ENCODE assay signal across 15 mouse cellular contexts in the genomic region with DNA sequence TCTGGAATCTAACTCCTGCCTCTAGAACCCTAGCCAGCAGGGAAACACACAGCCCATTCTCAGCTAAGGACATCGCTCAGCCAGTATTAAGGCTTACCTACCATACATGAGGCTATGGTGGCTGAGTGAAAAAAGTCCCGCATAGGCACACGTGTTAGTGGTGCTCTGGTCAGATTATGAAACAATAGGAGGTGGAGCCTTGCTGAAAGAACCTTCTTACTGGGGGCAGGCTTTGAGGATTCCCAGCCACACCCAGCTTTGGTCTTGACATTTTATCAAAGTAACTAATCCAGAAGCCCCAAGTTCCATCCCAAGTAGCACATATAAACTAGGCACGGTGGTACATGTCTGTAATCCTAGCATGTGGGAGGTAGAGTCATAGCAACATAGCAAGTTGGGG. TPM values are rescaled to one million over a fixed set of nuclear protein-coding genes. Genes with fewer than 3 reads are reported as not detected.
DNase-seq lines count a peak whose midpoint lies in the region; ATAC-seq and TF ChIP-seq lines count a peak whose summit lies in the region.
"Had no signal": no experiment of that assay in that cellular context is flagged by ENCODE, and none has a peak within 500 bp of the region (broad histone marks: within the 10 kb centered on the region; RNA-seq: fewer than 3 reads in every experiment).

No protein-coding gene starts in this region.

- TF ChIP-seq EP300 in heart, postnatal 0 days (IDR thresholded peaks at IDR 0.05; ENCODE audit: low read depth): no peak
- TF ChIP-seq EP300 in stomach, postnatal 0 days (optimal IDR thresholded peaks at IDR 0.05): no peak

- ATAC-seq in heart, postnatal 0 days (ENCODE audit: insufficient read depth, low read depth): no peak
- ATAC-seq in lung, embryonic 14.5 days (ENCODE audit: insufficient read depth): no peak
- no peak for ATAC-seq in stomach, postnatal 0 days (ENCODE audit: low FRiP score, low TSS enrichment)
- ATAC-seq in hindbrain, embryonic 14.5 days (ENCODE audit: low FRiP score): no peak
- ATAC-seq: forebrain, embryonic 13.5 days had no signal

- no peak for DNase-seq in gastrocnemius, adult 2 months
- DNase-seq in gastrocnemius, postnatal 36 days: no peak
- no peak for DNase-seq in heart, postnatal 0 days (ENCODE audit: low spot score)
- no peak for DNase-seq in heart, postnatal 36 days
- no peak for DNase-seq in lung, embryonic 14.5 days
- no peak for DNase-seq in lung, postnatal 25 days (ENCODE audit: low spot score)
- DNase-seq in stomach, postnatal 0 days (ENCODE audit: low spot score): no peak
- no peak for DNase-seq in hindbrain, embryonic 14.5 days (ENCODE audit: low spot score)
- DNase-seq: adrenal gland, postnatal 14 days; cerebellum, adult 9-10 months; kidney, postnatal 14 days; thymus, adult 18-20 months had no signal

- H3K36me3 ChIP-seq in heart, postnatal 0 days (replicated peaks; ENCODE audit: control insufficient read depth, insufficient read depth, low read length): peaks cover 23% of the 10 kb centered on the region
- H3K36me3 ChIP-seq in lung, embryonic 14.5 days (ENCODE audit: insufficient read depth): peaks cover 67% of the 10 kb centered on the region
- no peaks in the 10 kb centered on the region for H3K36me3 ChIP-seq in stomach, postnatal 0 days (ENCODE audit: control insufficient read depth, insufficient read depth, low read length)
- H3K36me3 ChIP-seq in hindbrain, embryonic 14.5 days (replicated peaks; ENCODE audit: control insufficient read depth, insufficient read depth): no peaks in the 10 kb centered on the region; the same call in 1 of the 2 replicates
- H3K36me3 ChIP-seq: neural tube, embryonic 12.5 days had no signal

- intact Hi-C loops in gastrocnemius, adult 2 months (cut with DNase I): no loop called here
- intact Hi-C loops in gastrocnemius, postnatal 36 days (cut with DNase I): no loop called here
- intact Hi-C loops in heart, postnatal 36 days (cut with DNase I): no loop called here

- no peaks in the 10 kb centered on the region for H3K27me3 ChIP-seq in heart, postnatal 0 days (ENCODE audit: control insufficient read depth, insufficient read depth, low read length)
- no peaks in the 10 kb centered on the region for H3K27me3 ChIP-seq in lung, embryonic 14.5 days (ENCODE audit: insufficient read depth, low read length)
- no peaks in the 10 kb centered on the region for H3K27me3 ChIP-seq in stomach, postnatal 0 days (ENCODE audit: control insufficient read depth, insufficient read depth, low read length)
- no peaks in the 10 kb centered on the region for H3K27me3 ChIP-seq in hindbrain, embryonic 14.5 days (ENCODE audit: control insufficient read depth, insufficient read depth, low read length)
- H3K27me3 ChIP-seq: forebrain, embryonic 13.5 days; neural tube, embryonic 12.5 days had no signal

- H3K27ac ChIP-seq in gastrocnemius, adult 2 months: peak overlapping the region; percentile 92
- H3K27ac ChIP-seq in heart, postnatal 0 days (ENCODE audit: low read depth): peak overlapping the region; percentile 87
- peak overlapping the region; percentile 93; the same call in 1 of the 2 replicates for H3K27ac ChIP-seq in lung, embryonic 14.5 days (ENCODE audit: low read depth)
- 0 out of 2 replicates have a peak overlapping the region, but pooled peaks have one; percentile 18 for H3K27ac ChIP-seq in stomach, postnatal 0 days (replicated peaks)
- H3K27ac ChIP-seq in hindbrain, embryonic 14.5 days: no peak overlapping the region
- H3K27ac ChIP-seq: forebrain, embryonic 13.5 days; neural tube, embryonic 12.5 days had no signal

- no peak overlapping the region for H3K4me3 ChIP-seq in gastrocnemius, adult 2 months
- no peak overlapping the region for H3K4me3 ChIP-seq in heart, postnatal 0 days (ENCODE audit: low read depth, low read length)
- H3K4me3 ChIP-seq in lung, embryonic 14.5 days (ENCODE audit: low read depth, low read length): no peak overlapping the region
- H3K4me3 ChIP-seq in stomach, postnatal 0 days (ENCODE audit: low read depth, low read length): no peak overlapping the region
- no peak overlapping the region for H3K4me3 ChIP-seq in hindbrain, embryonic 14.5 days (replicated peaks; ENCODE audit: low read length)
- H3K4me3 ChIP-seq: forebrain, embryonic 13.5 days; megakaryocyte, embryonic 14.5 days; neural tube, embryonic 12.5 days had no signal

- H3K4me1 ChIP-seq in heart, postnatal 0 days (ENCODE audit: control insufficient read depth, insufficient read depth): peaks cover 98% of the 10 kb centered on the region
- peaks cover 74% of the 10 kb centered on the region for H3K4me1 ChIP-seq in lung, embryonic 14.5 days (ENCODE audit: insufficient read depth)
- H3K4me1 ChIP-seq in stomach, postnatal 0 days (replicated peaks; ENCODE audit: control insufficient read depth, insufficient read depth): peaks cover 43% of the 10 kb centered on the region
- peaks cover 16% of the 10 kb centered on the region for H3K4me1 ChIP-seq in hindbrain, embryonic 14.5 days (replicated peaks; ENCODE audit: control insufficient read depth, insufficient read depth, low read length)

- 31% methylated on average over 4 of the region's 4 CpGs for WGBS in heart, postnatal 0 days
- WGBS in lung, embryonic 14.5 days: 56% methylated on average over 4 of the region's 4 CpGs
- 41% methylated on average over 4 of the region's 4 CpGs for WGBS in stomach, postnatal 0 days
- WGBS in hindbrain, embryonic 14.5 days: 77% methylated on average over 4 of the region's 4 CpGs

- H3K9ac ChIP-seq in heart, postnatal 0 days (replicated peaks; ENCODE audit: low read depth, low read length): no peak overlapping the region
- H3K9ac ChIP-seq in lung, embryonic 14.5 days: no peak overlapping the region
- H3K9ac ChIP-seq in stomach, postnatal 0 days (ENCODE audit: low read length): no peak overlapping the region
- no peak overlapping the region for H3K9ac ChIP-seq in hindbrain, embryonic 14.5 days
- H3K9ac ChIP-seq: forebrain, embryonic 13.5 days; neural tube, embryonic 12.5 days had no signal

- TF ChIP-seq CTCF in gastrocnemius, adult 2 months (IDR thresholded peaks at IDR 0.05): no peak
- no peak for TF ChIP-seq CTCF in heart, postnatal 0 days (IDR thresholded peaks at IDR 0.05; ENCODE audit: low read depth)
- no peak for TF ChIP-seq CTCF in lung, embryonic 14.5 days (IDR thresholded peaks at IDR 0.05; ENCODE audit: low read depth)
- TF ChIP-seq CTCF in stomach, postnatal 0 days (IDR thresholded peaks at IDR 0.05; ENCODE audit: low read depth): no peak

- no peaks in the 10 kb centered on the region for H3K9me3 ChIP-seq in heart, postnatal 0 days (replicated peaks; ENCODE audit: control insufficient read depth, low read length)
- no peaks in the 10 kb centered on the region for H3K9me3 ChIP-seq in lung, embryonic 14.5 days (ENCODE audit: low read depth, low read length)
- no peaks in the 10 kb centered on the region for H3K9me3 ChIP-seq in stomach, postnatal 0 days (ENCODE audit: control insufficient read depth, low read length)
- no peaks in the 10 kb centered on the region for H3K9me3 ChIP-seq in hindbrain, embryonic 14.5 days (ENCODE audit: control insufficient read depth, low read length)
- H3K9me3 ChIP-seq: forebrain, embryonic 13.5 days; megakaryocyte, embryonic 14.5 days; neural tube, embryonic 12.5 days had no signal

- no peak overlapping the region for H3K4me2 ChIP-seq in heart, postnatal 0 days (ENCODE audit: low read depth, low read length)
- H3K4me2 ChIP-seq in lung, embryonic 14.5 days: no peak overlapping the region
- no peak overlapping the region for H3K4me2 ChIP-seq in stomach, postnatal 0 days (replicated peaks; ENCODE audit: low read depth)
- H3K4me2 ChIP-seq in hindbrain, embryonic 14.5 days (replicated peaks): no peak overlapping the region
- H3K4me2 ChIP-seq: forebrain, embryonic 13.5 days; neural tube, embryonic 12.5 days had no signal

RNA-seq across cellular contexts. Expression of a gene that starts 16.4 kb away (rescaled TPM):
- total RNA-seq in gastrocnemius, adult 2 months (2021): 10 to 100 TPM; 36.9 to 46.7 TPM
- total RNA-seq in gastrocnemius, postnatal 36 days (2021): 10 to 100 TPM; 41.0 to 42.8 TPM
- total RNA-seq in heart, postnatal 0 days (2014; rRNA removed; ENCODE audit: low replicate concordance): 424 and 484 TPM in 2 replicates
- polyA plus RNA-seq in heart, postnatal 0 days (2015; fragmentation: Nextera tagmentation; extraction: Ambion mirVana): 52.2 and 59.9 TPM in 2 replicates
- total RNA-seq in heart, postnatal 36 days (2021): 100 to 1,000 TPM; 109 to 113 TPM
- 86.6 and 87.0 TPM in 2 replicates for polyA plus RNA-seq in lung, embryonic 14.5 days (2014; fragmentation: Nextera tagmentation; extraction: Ambion mirVana)
- 9.4 and 9.6 TPM in 2 replicates for polyA plus RNA-seq in stomach, postnatal 0 days (2015; fragmentation: Nextera tagmentation; extraction: Ambion mirVana)
- polyA plus RNA-seq in hindbrain, embryonic 14.5 days (2014; fragmentation: Nextera tagmentation; extraction: Ambion mirVana): 13.1 and 14.9 TPM in 2 replicates
